Mouse (Mus musculus): ENCODE measurements around the gene Galnt7. TPM values are rescaled to one million over a fixed set of nuclear protein-coding genes. Genes with fewer than 3 reads are reported as not detected.

Galnt7 gene
- 12.0 and 20.5 TPM in 2 replicates for polyA plus RNA-seq (2012; rRNA removed)

GRCm38 (mm10) chr8:57652456-57653055 is at the start of gene Galnt7:
Gene Galnt7, minus strand, starts transcription at chr8:57653032.
- no peak for DNase-seq (ENCODE audit: low read depth, low spot score)
- WGBS = under 1% methylated on average over 66 of the region's 74 CpGs

GRCm38 (mm10) chr8:57688633-57689032 is 35.8 kb upstream of the Galnt7 start:
- no peak for DNase-seq (ENCODE audit: low read depth, low spot score)
- WGBS = 54% methylated on average over 7 of the region's 7 CpGs

GRCm38 (mm10) chr8:57685803-57686202 is 33.0 kb upstream of the Galnt7 start:
- WGBS = 93% methylated on average over 3 of the region's 3 CpGs

GRCm38 (mm10) chr8:57680044-57680443 is 27.2 kb upstream of the Galnt7 start:
- 83% methylated on average over 5 of the region's 5 CpGs for WGBS
- DNase-seq (ENCODE audit: low read depth, low spot score) = no peak

More at GRCm38 (mm10) chr8:57685803-57686202, 33.0 kb upstream of the Galnt7 start:
- DNase-seq (ENCODE audit: low read depth, low spot score) = no peak

- no peak for DNase-seq (ENCODE audit: low read depth, low spot score)
- WGBS = 80% methylated on average over 2 of the region's 2 CpGs
Observed at GRCm38 (mm10) chr8:57664121-57664520, 11.3 kb upstream of the Galnt7 start.

GRCm38 (mm10) chr8:57660019-57660418 is 7.2 kb upstream of the Galnt7 start:
- 80% methylated on average over 2 of the region's 2 CpGs for WGBS

GRCm38 (mm10) chr8:57656446-57656845 is 3.6 kb upstream of the Galnt7 start:
- no peak for DNase-seq (ENCODE audit: low read depth, low spot score)
- 40% methylated on average over 6 of the region's 6 CpGs for WGBS

More at GRCm38 (mm10) chr8:57660019-57660418, 7.2 kb upstream of the Galnt7 start:
- DNase-seq (ENCODE audit: low read depth, low spot score) = no peak

GRCm38 (mm10) chr8:57654146-57654545 is 1.3 kb upstream of the Galnt7 start:
- 27% methylated on average over 7 of the region's 7 CpGs for WGBS

GRCm38 (mm10) chr8:57653768-57654125 is 915 bp upstream of the Galnt7 start:
- WGBS = 6% methylated on average over 7 of the region's 7 CpGs
- peak; percentile 52 for DNase-seq (ENCODE audit: low read depth, low spot score)

More at GRCm38 (mm10) chr8:57654146-57654545, 1.3 kb upstream of the Galnt7 start:
- no peak for DNase-seq (ENCODE audit: low read depth, low spot score)

- DNase-seq (ENCODE audit: low read depth, low spot score) = no peak
- under 1% methylated on average over 33 of the region's 38 CpGs for WGBS
Observed at GRCm38 (mm10) chr8:57653056-57653767, 380 bp upstream of the Galnt7 start.

- no peak for DNase-seq (ENCODE audit: low read depth, low spot score)
Observed at GRCm38 (mm10) chr8:57651689-57652455, 960 bp downstream of the Galnt7 start.

GRCm38 (mm10) chr8:57651357-57651688 is 1.5 kb downstream of the Galnt7 start:
- 1% methylated on average over 8 of the region's 8 CpGs for WGBS
- no peak for DNase-seq (ENCODE audit: low read depth, low spot score)

More at GRCm38 (mm10) chr8:57651689-57652455, 960 bp downstream of the Galnt7 start:
- WGBS = under 1% methylated on average over 90 of the region's 91 CpGs

GRCm38 (mm10) chr8:57650216-57650615 is 2.6 kb downstream of the Galnt7 start:
- WGBS = 53% methylated on average over 6 of the region's 6 CpGs
- DNase-seq (ENCODE audit: low read depth, low spot score) = no peak

- no peak for DNase-seq (ENCODE audit: low read depth, low spot score)
- 19% methylated on average over 3 of the region's 3 CpGs for WGBS
Observed at GRCm38 (mm10) chr8:57647566-57647965, 5.3 kb downstream of the Galnt7 start.

GRCm38 (mm10) chr8:57644281-57644680 is 8.6 kb downstream of the Galnt7 start:
- 42% methylated on average over 6 of the region's 6 CpGs for WGBS
- no peak for DNase-seq (ENCODE audit: low read depth, low spot score)

- 88% methylated on average over 5 of the region's 5 CpGs for WGBS
- no peak for DNase-seq (ENCODE audit: low read depth, low spot score)
Observed at GRCm38 (mm10) chr8:57642722-57643121, 10.1 kb downstream of the Galnt7 start.

- DNase-seq (ENCODE audit: low read depth, low spot score) = no peak
Observed at GRCm38 (mm10) chr8:57638925-57639324, 13.9 kb downstream of the Galnt7 start.

GRCm38 (mm10) chr8:57637599-57638280 is 15.1 kb downstream of the Galnt7 start:
- 91% methylated on average over 15 of the region's 15 CpGs for WGBS
- no peak for DNase-seq (ENCODE audit: low read depth, low spot score)

More at GRCm38 (mm10) chr8:57638925-57639324, 13.9 kb downstream of the Galnt7 start:
- WGBS = 90% methylated on average over 6 of the region's 6 CpGs

- DNase-seq (ENCODE audit: low read depth, low spot score) = no peak
- WGBS = 86% methylated on average over 11 of the region's 11 CpGs
Observed at GRCm38 (mm10) chr8:57636698-57637097, 16.1 kb downstream of the Galnt7 start.

GRCm38 (mm10) chr8:57636281-57636680 is 16.6 kb downstream of the Galnt7 start:
- 78% methylated on average over 3 of the region's 3 CpGs for WGBS

More at GRCm38 (mm10) chr8:57636281-57636680, 16.6 kb downstream of the Galnt7 start:
- DNase-seq (ENCODE audit: low read depth, low spot score) = no peak

Data from large intestine, adult 2 months (tissue).